In the genomic region with DNA sequence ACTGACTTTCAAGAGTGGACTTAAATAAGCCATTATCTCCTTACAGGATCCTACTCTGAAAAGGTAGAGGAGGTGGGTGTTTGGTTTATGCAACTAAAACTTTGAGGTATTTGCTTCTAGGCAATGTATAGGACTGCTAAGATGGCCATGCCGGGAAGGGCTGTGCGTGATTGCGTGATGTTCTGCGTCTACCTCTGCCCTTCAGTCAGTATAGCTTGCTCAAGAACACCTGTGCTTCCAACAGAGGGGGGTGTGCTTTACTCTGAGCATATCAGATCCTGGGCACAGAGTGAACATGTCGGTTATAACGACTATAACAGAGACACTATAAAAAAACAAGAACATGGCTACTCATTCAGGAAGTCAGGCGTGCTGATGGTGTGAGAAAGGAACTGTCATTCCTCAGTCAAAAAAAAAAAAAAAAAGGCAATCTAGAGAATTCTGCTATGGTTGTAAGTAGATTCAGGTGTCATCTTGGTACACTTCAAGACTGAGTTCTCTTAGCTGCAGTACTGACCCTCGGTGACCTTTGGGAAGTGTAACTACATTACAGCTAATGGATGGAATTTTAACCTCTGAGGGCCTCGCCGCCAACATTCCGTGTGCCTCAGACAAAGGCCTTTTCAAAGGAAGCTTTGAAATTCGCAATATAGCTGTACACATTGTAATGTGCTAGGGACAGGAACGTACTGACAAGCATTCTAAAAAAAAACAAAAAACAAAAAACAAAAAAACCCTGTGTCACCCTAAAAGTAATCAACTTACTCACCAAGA, we compare ENCODE assay signal across 15 mouse cellular contexts.
DNase-seq lines count a peak whose midpoint lies in the region; ATAC-seq and TF ChIP-seq lines count a peak whose summit lies in the region.
"Had no signal": no experiment of that assay in that cellular context is flagged by ENCODE, and none has a peak within 500 bp of the region (broad histone marks: within the 10 kb centered on the region; RNA-seq: fewer than 3 reads in every experiment).

No protein-coding gene starts in this region.

- no peak overlapping the region for H3K27ac ChIP-seq in hindbrain, embryonic 10.5 days
- no peak overlapping the region for H3K27ac ChIP-seq in hindbrain, embryonic 13.5 days
- no peak overlapping the region for H3K27ac ChIP-seq in MEL (ENCODE audit: control insufficient read depth, low read depth, low read length)
- H3K27ac ChIP-seq in limb, embryonic 11.5 days (replicated peaks; ENCODE audit: low read depth, low read length), result no peak overlapping the region
- H3K27ac ChIP-seq: kidney, postnatal 0 days had no signal

- H3K4me3 ChIP-seq in hindbrain, embryonic 10.5 days, result no peak overlapping the region
- H3K4me3 ChIP-seq in hindbrain, embryonic 13.5 days, result no peak overlapping the region
- H3K4me3 ChIP-seq in MEL (ENCODE audit: control insufficient read depth in 1 of 2, insufficient read depth in 1 of 2, low read depth in 2 of 2, low read length in 2 of 2), result no peak overlapping the region
- H3K4me3 ChIP-seq in limb, embryonic 11.5 days (ENCODE audit: low read depth, low read length), result no peak overlapping the region
- H3K4me3 ChIP-seq: midbrain, embryonic 15.5 days had no signal

- H3K27me3 ChIP-seq in hindbrain, embryonic 10.5 days (ENCODE audit: insufficient read depth, poor library complexity, severe bottlenecking), result no peaks in the 10 kb centered on the region
- no peaks in the 10 kb centered on the region for H3K27me3 ChIP-seq in hindbrain, embryonic 13.5 days
- no peaks in the 10 kb centered on the region for H3K27me3 ChIP-seq in MEL (ENCODE audit: control insufficient read depth in 1 of 2, insufficient read depth in 2 of 2, low read length in 2 of 2)
- H3K27me3 ChIP-seq in limb, embryonic 11.5 days (ENCODE audit: control insufficient read depth, insufficient read depth, low read length), result no peaks in the 10 kb centered on the region
- H3K27me3 ChIP-seq: midbrain, embryonic 15.5 days; Patski had no signal

- WGBS in hindbrain, embryonic 10.5 days, result 58% methylated on average over 13 of the region's 13 CpGs
- 64% methylated on average over 13 of the region's 13 CpGs for WGBS in hindbrain, embryonic 13.5 days
- WGBS in limb, embryonic 11.5 days, result 34% methylated on average over 13 of the region's 13 CpGs

- H3K9me3 ChIP-seq in hindbrain, embryonic 10.5 days, result peaks cover 3% of the 10 kb centered on the region; the same call in 1 of the 2 replicates
- no peaks in the 10 kb centered on the region for H3K9me3 ChIP-seq in hindbrain, embryonic 13.5 days
- H3K9me3 ChIP-seq in MEL (replicated peaks; ENCODE audit: insufficient read depth, low read length), result no peaks in the 10 kb centered on the region
- no peaks in the 10 kb centered on the region for H3K9me3 ChIP-seq in limb, embryonic 11.5 days (ENCODE audit: control insufficient read depth, low read length)
- H3K9me3 ChIP-seq: midbrain, embryonic 15.5 days had no signal

- DNase-seq in hindbrain, embryonic 10.5 days (ENCODE audit: low spot score), result peak; percentile 20
- no peak for DNase-seq in MEL (ENCODE audit: low read depth, low spot score)
- peak; percentile 77 for DNase-seq in embryo, embryonic 10.5 days (ENCODE audit: low spot score)
- DNase-seq in limb, embryonic 11.5 days (ENCODE audit: low spot score), result peak; percentile 47
- DNase-seq in adrenal gland, postnatal 14 days, result no peak
- no peak for DNase-seq in thymus, postnatal 36 days
- DNase-seq: adrenal gland, adult 2 months; cerebellum, postnatal 10 days; gastrocnemius, postnatal 36 days had no signal

- H3K4me2 ChIP-seq in hindbrain, embryonic 13.5 days, result no peak overlapping the region
- H3K4me2 ChIP-seq in limb, embryonic 11.5 days (ENCODE audit: low read depth, severe bottlenecking), result peak overlapping the region; percentile 11; the same call in 1 of the 2 replicates
- H3K4me2 ChIP-seq: midbrain, embryonic 15.5 days had no signal

- H3K36me3 ChIP-seq in hindbrain, embryonic 10.5 days, result no peaks in the 10 kb centered on the region
- no peaks in the 10 kb centered on the region for H3K36me3 ChIP-seq in hindbrain, embryonic 13.5 days
- H3K36me3 ChIP-seq in MEL (ENCODE audit: control insufficient read depth in 1 of 2, insufficient read depth in 2 of 2, low read length in 2 of 2), result peaks cover 0 to 9% of the 10 kb centered on the region in 2 experiments; a peak in 2 of 4 replicates
- H3K36me3 ChIP-seq in limb, embryonic 11.5 days (ENCODE audit: control insufficient read depth, insufficient read depth, low read length), result no peaks in the 10 kb centered on the region
- H3K36me3 ChIP-seq: midbrain, embryonic 15.5 days had no signal

- H3K9ac ChIP-seq in hindbrain, embryonic 13.5 days, result no peak overlapping the region
- no peak overlapping the region for H3K9ac ChIP-seq in MEL (ENCODE audit: control insufficient read depth, low read depth, low read length, poor library complexity, severe bottlenecking)
- no peak overlapping the region for H3K9ac ChIP-seq in limb, embryonic 11.5 days (ENCODE audit: low read length)
- H3K9ac ChIP-seq: midbrain, embryonic 15.5 days had no signal

- TF ChIP-seq RAD21 in MEL (IDR thresholded peaks at IDR 0.05; ENCODE audit: low read depth, low read length), result no peak

- TF ChIP-seq EP300 in MEL (IDR thresholded peaks at IDR 0.05; ENCODE audit: low read depth in 1 of 2, low read length in 2 of 2), result peak in 1 of 2 experiments; percentile 37; a peak in 1 of 4 replicates

- H3K79me2 ChIP-seq in MEL (ENCODE audit: control insufficient read depth, insufficient read depth, low read length, poor library complexity), result no peaks in the 10 kb centered on the region

- no peak for TF ChIP-seq CTCF in MEL (IDR thresholded peaks at IDR 0.05 in 2 of 3, conservative IDR thresholded peaks at IDR 0.05 in 1 of 3; ENCODE audit: control insufficient read depth in 1 of 3, insufficient read depth in 1 of 3, low read depth in 2 of 3, low read length in 3 of 3, poor library complexity in 1 of 3, severe bottlenecking in 1 of 3)

- ATAC-seq in hindbrain, embryonic 13.5 days (ENCODE audit: low FRiP score), result no peak
- ATAC-seq in limb, embryonic 11.5 days (ENCODE audit: insufficient number of reproducible peaks, low FRiP score, low TSS enrichment, low read depth), result no peak
- ATAC-seq: CD4-positive, CD25-positive, alpha-beta regulatory T cell, adult 4 months; forebrain, embryonic 14.5 days; midbrain, embryonic 15.5 days; Patski had no signal

- TF ChIP-seq POLR2A in MEL (IDR thresholded peaks at IDR 0.05; ENCODE audit: control insufficient read depth in 1 of 2, insufficient read depth in 1 of 2, low read depth in 1 of 2, low read length in 2 of 2, poor library complexity in 1 of 2), result no peak

- H3K4me1 ChIP-seq in hindbrain, embryonic 10.5 days (replicated peaks), result peaks cover 29% of the 10 kb centered on the region
- H3K4me1 ChIP-seq in hindbrain, embryonic 13.5 days (replicated peaks), result peaks cover 44% of the 10 kb centered on the region
- peaks cover 10 to 12% of the 10 kb centered on the region in 2 experiments for H3K4me1 ChIP-seq in MEL (ENCODE audit: control insufficient read depth in 1 of 2, insufficient read depth in 2 of 2, low read length in 2 of 2)
- H3K4me1 ChIP-seq in limb, embryonic 11.5 days (ENCODE audit: control insufficient read depth, insufficient read depth, low read length), result peaks cover 15% of the 10 kb centered on the region

TF ChIP-seq in MEL, 35 proteins besides CTCF, POLR2A, EP300 and RAD21:
- peak; percentile 57 for TF ChIP-seq MYB (IDR thresholded peaks at IDR 0.05; ENCODE audit: low read depth, low read length)
- TF ChIP-seq ZNF384 (IDR thresholded peaks at IDR 0.05; ENCODE audit: low read depth, low read length), result peak; percentile 81
- no peak for TF ChIP-seq MYC (IDR thresholded peaks at IDR 0.05; ENCODE audit: low read depth, low read length)
- 0 out of 2 replicates have a peak, but pooled peaks have one; percentile 11 for TF ChIP-seq TCF12 (IDR thresholded peaks at IDR 0.05; ENCODE audit: low read depth, low read length)
- TF ChIP-seq ETS1 (IDR thresholded peaks at IDR 0.05; ENCODE audit: low read depth, low read length), result peak; percentile 15; the same call in 1 of the 2 replicates

Comparison
In these comparisons a context has a peak if more than half of its experiments do, and no peak if none do; other contexts are left out.
1. DNase-seq: peak in hindbrain, embryonic 10.5 days (single experiment), embryo, embryonic 10.5 days (single experiment) and limb, embryonic 11.5 days (single experiment); none in MEL (single experiment), adrenal gland, postnatal 14 days (single experiment) and thymus, postnatal 36 days (0 of 2).